ENCODE assay signal across 11 mouse cellular contexts in genomic region chr9:58457481-58457955, GRCm38 (mm10). TPM values are rescaled to one million over a fixed set of nuclear protein-coding genes. Genes with fewer than 3 reads are reported as not detected.
DNase-seq lines count a peak whose midpoint lies in the region; ATAC-seq lines count a peak whose summit lies in the region.
"Had no signal": no experiment of that assay in that cellular context is flagged by ENCODE, and none has a peak within 500 bp of the region (broad histone marks: within the 10 kb centered on the region; RNA-seq: fewer than 3 reads in every experiment).

No protein-coding gene starts in this region.

- ATAC-seq in hindbrain, embryonic 14.5 days (ENCODE audit: low FRiP score) = peak; percentile 77
- ATAC-seq in midbrain, embryonic 13.5 days = peak; percentile 80
- ATAC-seq in megakaryocyte, adult 5-6 weeks (ENCODE audit: poor library complexity, severe bottlenecking) = no peak

- no peaks in the 10 kb centered on the region for H3K27me3 ChIP-seq in hindbrain, embryonic 14.5 days (ENCODE audit: control insufficient read depth, insufficient read depth, low read length)
- H3K27me3 ChIP-seq in midbrain, embryonic 13.5 days = no peaks in the 10 kb centered on the region
- H3K27me3 ChIP-seq: stomach, embryonic 15.5 days had no signal

- H3K36me3 ChIP-seq in hindbrain, embryonic 14.5 days (replicated peaks; ENCODE audit: control insufficient read depth, insufficient read depth) = no peaks in the 10 kb centered on the region
- no peaks in the 10 kb centered on the region for H3K36me3 ChIP-seq in midbrain, embryonic 13.5 days
- H3K36me3 ChIP-seq: stomach, embryonic 15.5 days had no signal

- no peak overlapping the region for H3K9ac ChIP-seq in hindbrain, embryonic 14.5 days
- no peak overlapping the region for H3K9ac ChIP-seq in midbrain, embryonic 13.5 days (replicated peaks)
- H3K9ac ChIP-seq: stomach, embryonic 15.5 days had no signal

- 40% methylated on average over 7 of the region's 7 CpGs for WGBS in hindbrain, embryonic 14.5 days
- WGBS in midbrain, embryonic 13.5 days = 45% methylated on average over 7 of the region's 7 CpGs

- H3K4me3 ChIP-seq in hindbrain, embryonic 14.5 days (replicated peaks; ENCODE audit: low read length) = no peak overlapping the region
- no peak overlapping the region for H3K4me3 ChIP-seq in midbrain, embryonic 13.5 days (replicated peaks)
- H3K4me3 ChIP-seq: stomach, embryonic 15.5 days had no signal

- peak overlapping the region; percentile 58 for H3K27ac ChIP-seq in hindbrain, embryonic 14.5 days
- H3K27ac ChIP-seq in midbrain, embryonic 13.5 days = peak overlapping the region; percentile 66; the same call in 1 of the 2 replicates
- H3K27ac ChIP-seq: stomach, embryonic 15.5 days had no signal

- H3K9me3 ChIP-seq in hindbrain, embryonic 14.5 days (ENCODE audit: control insufficient read depth, low read length) = no peaks in the 10 kb centered on the region
- H3K9me3 ChIP-seq in midbrain, embryonic 13.5 days = no peaks in the 10 kb centered on the region
- H3K9me3 ChIP-seq: stomach, embryonic 15.5 days had no signal

- H3K4me1 ChIP-seq in hindbrain, embryonic 14.5 days (replicated peaks; ENCODE audit: control insufficient read depth, insufficient read depth, low read length) = peaks cover 34% of the 10 kb centered on the region
- peaks cover 39% of the 10 kb centered on the region for H3K4me1 ChIP-seq in midbrain, embryonic 13.5 days (replicated peaks)

- H3K4me2 ChIP-seq in hindbrain, embryonic 14.5 days (replicated peaks) = no peak overlapping the region
- H3K4me2 ChIP-seq in midbrain, embryonic 13.5 days (replicated peaks) = no peak overlapping the region
- H3K4me2 ChIP-seq: stomach, embryonic 15.5 days had no signal

- peak; percentile 35 for DNase-seq in adrenal gland, postnatal 14 days
- DNase-seq in adrenal gland, adult 2 months = no peak
- peak; percentile 94 for DNase-seq in Muller cell, postnatal 12 days (ENCODE audit: inconsistent ontology term)
- DNase-seq in hindbrain, embryonic 14.5 days (ENCODE audit: low spot score) = peak; percentile 73
- DNase-seq in cerebellum, adult 9-10 months = no peak
- DNase-seq in ovary, postnatal 36 days (ENCODE audit: low spot score) = no peak
- DNase-seq: lung, postnatal 14 days had no signal

RNA-seq across cellular contexts. Expression of gene Insyn1, which starts 30.9 kb away (rescaled TPM):
- 8.0 and 8.9 TPM in 2 replicates for total RNA-seq in adrenal gland, postnatal 14 days (2021)
- total RNA-seq in adrenal gland, adult 2 months (2021) = 10 to 100 TPM in 1 of 2 experiments, 1 to 10 TPM in 1; 8.2 to 11.9 TPM
- 9.2 and 12.7 TPM in 2 replicates for polyA plus RNA-seq in adrenal gland, adult 2 months (2012; rRNA removed)
- polyA plus RNA-seq in hindbrain, embryonic 14.5 days (2014; fragmentation: Nextera tagmentation; extraction: Ambion mirVana) = 15.1 and 16.7 TPM in 2 replicates
- 2.9 and 5.2 TPM in 2 replicates for polyA plus RNA-seq in midbrain, embryonic 13.5 days (2015; fragmentation: Nextera tagmentation; extraction: Ambion mirVana)
- not detected in 2 replicates for total RNA-seq in megakaryocyte, adult 5-6 weeks (2015)
- total RNA-seq in megakaryocyte, adult 5-6 weeks (2017) = not detected in 2 replicates
- total RNA-seq: hematopoietic stem cell, adult 5-6 weeks had no signal

Comparison
In these comparisons a context has a peak if more than half of its experiments do, and no peak if none do; other contexts are left out.
1. DNase-seq: peak in adrenal gland, postnatal 14 days (single experiment), Muller cell, postnatal 12 days (single experiment) and hindbrain, embryonic 14.5 days (single experiment); none in adrenal gland, adult 2 months (single experiment), cerebellum, adult 9-10 months (single experiment) and ovary, postnatal 36 days (single experiment).